Mouse (Mus musculus): ENCODE measurements around the gene Tmc5.

DNA sequence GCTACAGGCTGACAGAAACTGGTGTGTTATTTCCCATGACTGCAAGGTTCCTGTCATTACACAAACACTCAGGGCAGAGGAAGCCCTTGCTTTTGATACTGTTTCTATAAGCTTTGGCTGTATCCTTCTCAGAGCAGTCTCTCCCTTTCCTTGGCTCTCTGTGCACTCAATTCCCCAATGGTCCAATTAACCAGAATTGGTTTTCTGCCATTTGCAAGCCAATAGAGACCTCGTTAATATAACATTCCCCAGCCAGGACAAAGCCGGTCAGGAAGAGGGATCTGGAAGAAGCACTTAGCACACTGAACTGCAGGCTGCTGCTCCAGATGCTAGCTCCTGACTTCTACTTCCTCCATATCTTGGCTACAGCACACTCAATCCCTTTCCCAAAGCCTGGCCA is 42.8 kb upstream of the Tmc5 start:
- TF ChIP-seq USF1 (IDR thresholded peaks at IDR 0.05; ENCODE audit: low read depth, low read length) (no peak), POLR2A (IDR thresholded peaks at IDR 0.05; ENCODE audit: control insufficient read depth in 1 of 2, insufficient read depth in 1 of 2, low read depth in 1 of 2, low read length in 2 of 2, poor library complexity in 1 of 2) (no peak), CTCF (IDR thresholded peaks at IDR 0.05 in 2 of 3, conservative IDR thresholded peaks at IDR 0.05 in 1 of 3; ENCODE audit: control insufficient read depth in 1 of 3, insufficient read depth in 1 of 3, low read depth in 2 of 3, low read length in 3 of 3, poor library complexity in 1 of 3, severe bottlenecking in 1 of 3) (no peak), TAL1 (IDR thresholded peaks at IDR 0.05; ENCODE audit: low read length) (no peak), CHD2 (IDR thresholded peaks at IDR 0.05; ENCODE audit: low read length) (no peak), ZC3H11A (IDR thresholded peaks at IDR 0.05; ENCODE audit: low read depth, low read length) (no peak), GATA1 (IDR thresholded peaks at IDR 0.05; ENCODE audit: low read depth, low read length) (no peak)
